ENCODE assay signal across 22 mouse cellular contexts in the genomic region with DNA sequence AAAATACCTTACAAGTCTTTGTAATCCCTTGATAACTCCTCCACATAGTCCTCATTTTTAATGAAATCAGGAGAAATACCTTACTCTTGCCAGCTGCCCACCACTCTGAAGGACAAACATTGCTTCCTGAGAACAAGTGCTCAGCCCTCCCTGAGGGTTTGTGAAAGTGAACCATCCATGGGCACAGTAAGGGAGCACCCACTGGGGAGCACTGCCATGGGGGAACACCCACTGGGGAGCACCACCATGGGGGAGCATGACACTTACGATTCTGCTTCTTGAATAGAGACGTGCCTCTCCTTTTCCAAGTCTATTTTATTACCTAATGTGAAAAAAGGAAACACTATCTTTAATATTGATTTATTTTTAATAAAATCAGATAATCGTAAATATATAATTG. TPM values are rescaled to one million over a fixed set of nuclear protein-coding genes. Genes with fewer than 3 reads are reported as not detected.
DNase-seq lines count a peak whose midpoint lies in the region; ATAC-seq and TF ChIP-seq lines count a peak whose summit lies in the region.
"Had no signal": no experiment of that assay in that cellular context is flagged by ENCODE, and none has a peak within 500 bp of the region (broad histone marks: within the 10 kb centered on the region; RNA-seq: fewer than 3 reads in every experiment).

No protein-coding gene starts in this region.

- H3K4me2 ChIP-seq in heart, embryonic 11.5 days: no peak overlapping the region
- H3K4me2 ChIP-seq in midbrain, embryonic 11.5 days: no peak overlapping the region
- no peak overlapping the region for H3K4me2 ChIP-seq in midbrain, embryonic 16.5 days (ENCODE audit: low read length)
- no peak overlapping the region for H3K4me2 ChIP-seq in stomach, postnatal 0 days (replicated peaks; ENCODE audit: low read depth)
- H3K4me2 ChIP-seq: embryonic facial prominence, embryonic 13.5 days; embryonic facial prominence, embryonic 15.5 days; forebrain, embryonic 12.5 days had no signal

- no peaks in the 10 kb centered on the region for H3K9me3 ChIP-seq in heart, embryonic 10.5 days
- H3K9me3 ChIP-seq in heart, embryonic 11.5 days (replicated peaks; ENCODE audit: control insufficient read depth, low read length): no peaks in the 10 kb centered on the region
- H3K9me3 ChIP-seq in midbrain, embryonic 11.5 days (ENCODE audit: control insufficient read depth, low read length): no peaks in the 10 kb centered on the region
- H3K9me3 ChIP-seq in midbrain, embryonic 16.5 days (replicated peaks; ENCODE audit: control insufficient read depth, low read length, poor library complexity, severe bottlenecking): no peaks in the 10 kb centered on the region
- H3K9me3 ChIP-seq in limb, embryonic 10.5 days (replicated peaks): no peaks in the 10 kb centered on the region
- H3K9me3 ChIP-seq in stomach, postnatal 0 days (ENCODE audit: control insufficient read depth, low read length): no peaks in the 10 kb centered on the region
- H3K9me3 ChIP-seq: embryonic facial prominence, embryonic 13.5 days; embryonic facial prominence, embryonic 15.5 days; forebrain, embryonic 12.5 days had no signal

- no peak overlapping the region for H3K27ac ChIP-seq in heart, embryonic 10.5 days
- no peak overlapping the region for H3K27ac ChIP-seq in heart, embryonic 11.5 days (ENCODE audit: low read depth, low read length)
- H3K27ac ChIP-seq in midbrain, embryonic 11.5 days (ENCODE audit: low read depth, low read length): no peak overlapping the region
- no peak overlapping the region for H3K27ac ChIP-seq in midbrain, embryonic 16.5 days (ENCODE audit: low read length)
- no peak overlapping the region for H3K27ac ChIP-seq in limb, embryonic 10.5 days
- no peak overlapping the region for H3K27ac ChIP-seq in stomach, postnatal 0 days (replicated peaks)
- H3K27ac ChIP-seq: embryonic facial prominence, embryonic 13.5 days; embryonic facial prominence, embryonic 15.5 days; forebrain, embryonic 12.5 days had no signal

- TF ChIP-seq CTCF in stomach, postnatal 0 days (IDR thresholded peaks at IDR 0.05; ENCODE audit: low read depth): no peak

- TF ChIP-seq EP300 in stomach, postnatal 0 days (optimal IDR thresholded peaks at IDR 0.05): no peak

- peaks cover 61% of the 10 kb centered on the region for H3K36me3 ChIP-seq in heart, embryonic 10.5 days
- peaks cover 13% of the 10 kb centered on the region for H3K36me3 ChIP-seq in heart, embryonic 11.5 days (ENCODE audit: control insufficient read depth, insufficient read depth, low read length)
- peaks cover 10% of the 10 kb centered on the region; the same call in 1 of the 2 replicates for H3K36me3 ChIP-seq in midbrain, embryonic 11.5 days (ENCODE audit: control insufficient read depth, insufficient read depth, low read length)
- H3K36me3 ChIP-seq in midbrain, embryonic 16.5 days (ENCODE audit: control insufficient read depth, insufficient read depth, low read length): peaks cover 36% of the 10 kb centered on the region
- peaks cover 76% of the 10 kb centered on the region for H3K36me3 ChIP-seq in limb, embryonic 10.5 days
- peaks cover 15% of the 10 kb centered on the region; the same call in 1 of the 2 replicates for H3K36me3 ChIP-seq in stomach, postnatal 0 days (ENCODE audit: control insufficient read depth, insufficient read depth, low read length)

- peak; percentile 67 for DNase-seq in heart, embryonic 10.5 days (ENCODE audit: low spot score)
- peak; percentile 62 for DNase-seq in midbrain, embryonic 11.5 days (ENCODE audit: low spot score, missing footprints)
- DNase-seq in limb, embryonic 10.5 days (ENCODE audit: low spot score): peak; percentile 25
- DNase-seq in stomach, postnatal 0 days (ENCODE audit: low spot score): no peak
- DNase-seq in neural tube, embryonic 10.5 days (ENCODE audit: extremely low spot score, low spot score): no peak
- DNase-seq: adrenal gland, adult 8-10 months; adrenal gland, postnatal 14 days; adrenal gland, postnatal 36 days; cerebellum, adult 11-12 months; cerebellum, adult 2 months; cerebellum, adult 9-10 months; cerebellum, postnatal 10 days; cerebellum, postnatal 25 days had no signal

- H3K27me3 ChIP-seq in heart, embryonic 10.5 days (ENCODE audit: insufficient read depth, poor library complexity, severe bottlenecking): no peaks in the 10 kb centered on the region
- H3K27me3 ChIP-seq in heart, embryonic 11.5 days (ENCODE audit: control insufficient read depth, insufficient read depth, low read length): no peaks in the 10 kb centered on the region
- H3K27me3 ChIP-seq in midbrain, embryonic 11.5 days (ENCODE audit: control insufficient read depth, insufficient read depth, low read length): no peaks in the 10 kb centered on the region
- no peaks in the 10 kb centered on the region for H3K27me3 ChIP-seq in midbrain, embryonic 16.5 days (ENCODE audit: control insufficient read depth, insufficient read depth, low read depth, low read length)
- H3K27me3 ChIP-seq in limb, embryonic 10.5 days (ENCODE audit: low read depth, poor library complexity, severe bottlenecking): no peaks in the 10 kb centered on the region
- H3K27me3 ChIP-seq in stomach, postnatal 0 days (ENCODE audit: control insufficient read depth, insufficient read depth, low read length): no peaks in the 10 kb centered on the region
- H3K27me3 ChIP-seq: embryonic facial prominence, embryonic 13.5 days; embryonic facial prominence, embryonic 15.5 days; forebrain, embryonic 12.5 days had no signal

- WGBS in heart, embryonic 10.5 days: 88% methylated on average over 3 of the region's 3 CpGs
- WGBS in heart, embryonic 11.5 days (ENCODE audit: insufficient replicate concordance): 92% methylated on average over 3 of the region's 3 CpGs
- WGBS in midbrain, embryonic 11.5 days: 96% methylated on average over 3 of the region's 3 CpGs
- WGBS in midbrain, embryonic 16.5 days: 96% methylated on average over 3 of the region's 3 CpGs
- WGBS in limb, embryonic 10.5 days: 97% methylated on average over 3 of the region's 3 CpGs
- WGBS in stomach, postnatal 0 days: 94% methylated on average over 3 of the region's 3 CpGs

- H3K9ac ChIP-seq in heart, embryonic 11.5 days (ENCODE audit: low read depth, low read length): no peak overlapping the region
- H3K9ac ChIP-seq in midbrain, embryonic 11.5 days (ENCODE audit: low read length): no peak overlapping the region
- no peak overlapping the region for H3K9ac ChIP-seq in midbrain, embryonic 16.5 days (ENCODE audit: low read depth, low read length)
- H3K9ac ChIP-seq in stomach, postnatal 0 days (ENCODE audit: low read length): no peak overlapping the region
- H3K9ac ChIP-seq: embryonic facial prominence, embryonic 13.5 days; embryonic facial prominence, embryonic 15.5 days; forebrain, embryonic 12.5 days had no signal

- no peak for ATAC-seq in heart, embryonic 11.5 days (replicated peaks; ENCODE audit: insufficient number of reproducible peaks, low FRiP score, low TSS enrichment)
- ATAC-seq in midbrain, embryonic 11.5 days (ENCODE audit: low FRiP score): no peak
- ATAC-seq in midbrain, embryonic 16.5 days: no peak
- ATAC-seq in stomach, postnatal 0 days (ENCODE audit: low FRiP score, low TSS enrichment): no peak
- ATAC-seq: activated CD4-positive, CD25-positive, alpha-beta regulatory T cell, adult 4 months; forebrain, embryonic 14.5 days; forebrain, embryonic 16.5 days had no signal

- no peak overlapping the region for H3K4me3 ChIP-seq in heart, embryonic 10.5 days
- H3K4me3 ChIP-seq in heart, embryonic 11.5 days (ENCODE audit: low read depth, low read length): no peak overlapping the region
- H3K4me3 ChIP-seq in midbrain, embryonic 11.5 days (ENCODE audit: low read depth, low read length): no peak overlapping the region
- no peak overlapping the region for H3K4me3 ChIP-seq in midbrain, embryonic 16.5 days (ENCODE audit: low read depth, low read length)
- no peak overlapping the region for H3K4me3 ChIP-seq in limb, embryonic 10.5 days
- no peak overlapping the region for H3K4me3 ChIP-seq in stomach, postnatal 0 days (ENCODE audit: low read depth, low read length)
- H3K4me3 ChIP-seq: embryonic facial prominence, embryonic 13.5 days; embryonic facial prominence, embryonic 15.5 days; erythroblast, embryonic 14.5 days; forebrain, embryonic 12.5 days had no signal

- no peaks in the 10 kb centered on the region for H3K4me1 ChIP-seq in heart, embryonic 10.5 days
- H3K4me1 ChIP-seq in heart, embryonic 11.5 days (ENCODE audit: control insufficient read depth, insufficient read depth, low read length): no peaks in the 10 kb centered on the region
- no peaks in the 10 kb centered on the region for H3K4me1 ChIP-seq in midbrain, embryonic 11.5 days (ENCODE audit: control insufficient read depth, insufficient read depth, low read length)
- no peaks in the 10 kb centered on the region for H3K4me1 ChIP-seq in midbrain, embryonic 16.5 days (ENCODE audit: control insufficient read depth, insufficient read depth, low read length)
- H3K4me1 ChIP-seq in limb, embryonic 10.5 days: no peaks in the 10 kb centered on the region
- H3K4me1 ChIP-seq in stomach, postnatal 0 days (replicated peaks; ENCODE audit: control insufficient read depth, insufficient read depth): no peaks in the 10 kb centered on the region
- H3K4me1 ChIP-seq: embryonic facial prominence, embryonic 13.5 days; embryonic facial prominence, embryonic 15.5 days; forebrain, embryonic 12.5 days had no signal

RNA-seq across cellular contexts. Expression of gene Rab21, which starts 20.2 kb away (rescaled TPM):
- 3.4 and 3.6 TPM in 2 replicates for polyA plus RNA-seq in heart, embryonic 10.5 days (2016; fragmentation: Nextera tagmentation; extraction: Ambion mirVana)
- 10.1 and 10.3 TPM in 2 replicates for polyA plus RNA-seq in heart, embryonic 11.5 days (2014; fragmentation: Nextera tagmentation; extraction: Ambion mirVana)
- polyA plus RNA-seq in midbrain, embryonic 11.5 days (2014; fragmentation: Nextera tagmentation; extraction: Ambion mirVana): 9.7 and 9.8 TPM in 2 replicates
- polyA plus RNA-seq in midbrain, embryonic 16.5 days (2015; fragmentation: Nextera tagmentation; extraction: Ambion mirVana): 6.6 and 7.0 TPM in 2 replicates
- 2.2 and 2.6 TPM in 2 replicates for polyA plus RNA-seq in limb, embryonic 10.5 days (2016; fragmentation: Nextera tagmentation; extraction: Ambion mirVana)
- polyA plus RNA-seq in stomach, postnatal 0 days (2015; fragmentation: Nextera tagmentation; extraction: Ambion mirVana): 8.0 and 17.0 TPM in 2 replicates

RNA-seq across cellular contexts. Expression of gene Tbc1d15, which starts 43.9 kb away (rescaled TPM):
- 46.7 and 50.8 TPM in 2 replicates for polyA plus RNA-seq in heart, embryonic 10.5 days (2016; fragmentation: Nextera tagmentation; extraction: Ambion mirVana)
- 38.0 and 41.1 TPM in 2 replicates for polyA plus RNA-seq in heart, embryonic 11.5 days (2014; fragmentation: Nextera tagmentation; extraction: Ambion mirVana)
- 49.9 and 52.5 TPM in 2 replicates for polyA plus RNA-seq in midbrain, embryonic 11.5 days (2014; fragmentation: Nextera tagmentation; extraction: Ambion mirVana)
- 31.2 and 31.5 TPM in 2 replicates for polyA plus RNA-seq in midbrain, embryonic 16.5 days (2015; fragmentation: Nextera tagmentation; extraction: Ambion mirVana)
- 51.7 and 57.6 TPM in 2 replicates for polyA plus RNA-seq in limb, embryonic 10.5 days (2016; fragmentation: Nextera tagmentation; extraction: Ambion mirVana)
- 38.3 and 46.5 TPM in 2 replicates for polyA plus RNA-seq in stomach, postnatal 0 days (2015; fragmentation: Nextera tagmentation; extraction: Ambion mirVana)

Comparison
In these comparisons a context has a peak if more than half of its experiments do, and no peak if none do; other contexts are left out.
1. DNase-seq: peak in heart, embryonic 10.5 days (single experiment), midbrain, embryonic 11.5 days (single experiment) and limb, embryonic 10.5 days (single experiment); none in stomach, postnatal 0 days (single experiment) and neural tube, embryonic 10.5 days (single experiment).